Mouse (Mus musculus): ENCODE measurements around the gene Aplp1. TPM values are rescaled to one million over a fixed set of nuclear protein-coding genes. Genes with fewer than 3 reads are reported as not detected.

Aplp1 gene
- total and polyA plus RNA-seq, 3 experiments = 3.2 to 3.6 (median 3.5) TPM

GRCm38 (mm10) chr7:30421175-30421889 is 24.0 kb downstream of the Aplp1 start, which contains the start of gene Nfkbid:
Nfkbid (plus strand) TSS chr7:30421732.
- H3K27ac ChIP-seq = peak within 1 kb of the TSS; percentile 66
- no peaks in the 10 kb centered on the region for H3K36me3 ChIP-seq (ENCODE audit: control insufficient read depth, insufficient read depth, low read length)
- no peaks in the 10 kb centered on the region for H3K27me3 ChIP-seq (ENCODE audit: control insufficient read depth, insufficient read depth, low read length)
- TF ChIP-seq CTCF (IDR thresholded peaks at IDR 0.05) (no peak), POLR2A (IDR thresholded peaks at IDR 0.05; ENCODE audit: insufficient read depth, low read depth, low read length) (no peak), EP300 (IDR thresholded peaks at IDR 0.05; ENCODE audit: insufficient read depth, low read depth, low read length) (no peak)
- peak within 1 kb of the TSS; percentile 64 for H3K4me3 ChIP-seq
- intact Hi-C loops (cut with DNase I) = no loop called here
- DNase-seq = peak; percentile 82 to 83
- peak within 1 kb of the TSS; percentile 7 for H3K9ac ChIP-seq (ENCODE audit: low read depth, low read length)
- H3K4me1 ChIP-seq (ENCODE audit: control insufficient read depth, insufficient read depth, low read length) = peaks cover 2% of the 10 kb centered on the region; the same call in 1 of the 2 replicates
- H3K79me2 ChIP-seq (replicated peaks; ENCODE audit: control insufficient read depth, insufficient read depth, low read length) = no peaks in the 10 kb centered on the region
- 9% methylated on average over 31 of the region's 31 CpGs for WGBS

GRCm38 (mm10) chr7:30420673-30421072 is 24.7 kb downstream of the Aplp1 start:
- no peak for DNase-seq
- Histone ChIP-seq H3K27ac (no peak overlapping the region), H3K4me3 (no peak overlapping the region), H3K79me2 (replicated peaks; ENCODE audit: control insufficient read depth, insufficient read depth, low read length) (no peaks in the 10 kb centered on the region), H3K9ac (ENCODE audit: low read depth, low read length) (no peak overlapping the region), H3K27me3 (ENCODE audit: control insufficient read depth, insufficient read depth, low read length) (no peaks in the 10 kb centered on the region), H3K4me1 (ENCODE audit: control insufficient read depth, insufficient read depth, low read length) (peaks cover 2% of the 10 kb centered on the region; the same call in 1 of the 2 replicates), H3K36me3 (ENCODE audit: control insufficient read depth, insufficient read depth, low read length) (no peaks in the 10 kb centered on the region)
- TF ChIP-seq POLR2A (IDR thresholded peaks at IDR 0.05; ENCODE audit: insufficient read depth, low read depth, low read length) = no peak
- TF ChIP-seq CTCF (IDR thresholded peaks at IDR 0.05) = no peak
- TF ChIP-seq EP300 (IDR thresholded peaks at IDR 0.05; ENCODE audit: insufficient read depth, low read depth, low read length) = no peak
- intact Hi-C loops (cut with DNase I) = no loop called here
- 91% methylated on average over 3 of the region's 3 CpGs for WGBS

DNA sequence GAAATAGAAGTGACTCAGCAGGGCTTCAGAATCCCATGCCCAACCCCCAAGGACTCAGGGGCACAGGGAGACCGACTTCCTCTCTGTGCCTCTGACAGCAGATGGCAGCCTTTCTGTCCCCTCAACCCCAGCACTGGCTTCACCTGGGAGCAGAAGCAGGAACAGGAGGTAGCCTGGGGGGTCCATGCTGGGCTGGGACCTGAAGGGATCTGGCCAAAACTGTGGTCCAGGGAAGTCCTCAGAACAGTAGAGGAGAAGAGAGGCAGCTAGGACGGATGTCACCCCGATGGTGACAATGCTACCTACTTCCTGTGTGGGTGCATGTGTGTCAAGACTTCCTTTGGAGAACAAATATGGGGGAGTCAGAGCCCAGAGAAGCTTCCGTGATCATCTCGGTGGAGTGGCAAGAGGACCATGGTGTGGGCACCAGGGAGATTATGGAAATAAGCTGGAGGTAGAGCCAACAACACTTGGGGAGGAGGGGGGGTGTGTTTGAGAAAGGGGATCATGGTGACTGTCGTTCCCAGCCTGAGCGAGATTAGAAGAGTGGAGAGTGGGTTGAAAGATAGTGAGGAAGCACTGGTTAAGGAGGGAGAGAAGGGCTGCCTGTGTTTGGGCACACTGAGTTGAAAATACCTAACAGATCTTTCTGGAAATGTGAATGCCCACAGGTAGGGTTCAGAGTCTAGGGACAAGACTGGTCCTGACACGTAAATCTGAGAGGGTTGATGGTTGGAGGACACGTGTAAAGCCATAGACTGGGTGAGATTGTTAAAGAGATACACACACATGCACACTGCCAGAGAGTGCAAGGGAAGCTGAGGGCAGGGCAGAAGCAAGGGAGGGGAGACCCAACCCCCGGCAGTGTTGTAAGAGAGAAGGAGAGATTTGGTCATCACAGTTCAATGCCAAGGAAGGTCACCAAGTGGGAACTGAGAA is 25.5 kb downstream of the Aplp1 start, which contains the start of gene Hcst:
TSS of gene Hcst (minus strand) at position 294 of the 939 bp plus-strand sequence.
- peak; percentile 39 to 66 for DNase-seq
- no peak within 1 kb of the TSS; the same call in 1 of the 2 replicates for H3K27ac ChIP-seq
- H3K36me3 ChIP-seq (ENCODE audit: control insufficient read depth, insufficient read depth, low read length) = no peaks in the 10 kb centered on the region

DNA sequence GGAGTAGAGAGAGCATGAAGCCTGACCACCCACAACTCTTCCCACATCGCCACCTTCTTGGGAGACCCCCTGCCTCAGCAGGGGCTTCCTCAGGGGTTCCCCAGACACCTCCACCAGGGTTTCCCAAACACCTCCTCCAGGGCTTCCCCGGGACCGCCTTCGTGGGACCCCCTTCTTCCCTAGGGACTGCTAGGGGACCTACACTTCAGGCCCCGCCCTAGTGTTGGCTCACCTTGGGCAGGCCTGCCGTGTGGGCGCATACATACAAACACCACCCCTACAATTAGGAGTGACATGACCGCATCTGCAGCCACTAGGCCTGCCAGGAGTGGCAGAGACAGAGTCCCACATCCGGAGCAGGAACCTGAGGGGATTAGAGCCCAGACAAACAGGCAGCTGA is 27.5 kb downstream of the Aplp1 start:
- no peak overlapping the region for H3K27ac ChIP-seq
- H3K4me1 ChIP-seq (ENCODE audit: control insufficient read depth, insufficient read depth, low read length) = peaks cover 2% of the 10 kb centered on the region; the same call in 1 of the 2 replicates

More for the DNA sequence above, 25.5 kb downstream of the Aplp1 start, which contains the start of gene Hcst:
- intact Hi-C loops (cut with DNase I) = no loop called here
- 39% methylated on average over 10 of the region's 10 CpGs for WGBS
- peaks cover 2% of the 10 kb centered on the region; the same call in 1 of the 2 replicates for H3K4me1 ChIP-seq (ENCODE audit: control insufficient read depth, insufficient read depth, low read length)
- H3K27me3 ChIP-seq (ENCODE audit: control insufficient read depth, insufficient read depth, low read length) = no peaks in the 10 kb centered on the region
- no peak within 1 kb of the TSS for H3K9ac ChIP-seq (ENCODE audit: low read depth, low read length)
- no peak for TF ChIP-seq CTCF (IDR thresholded peaks at IDR 0.05)
- no peak for TF ChIP-seq EP300 (IDR thresholded peaks at IDR 0.05; ENCODE audit: insufficient read depth, low read depth, low read length)
- no peak for TF ChIP-seq POLR2A (IDR thresholded peaks at IDR 0.05; ENCODE audit: insufficient read depth, low read depth, low read length)
- H3K4me3 ChIP-seq = no peak within 1 kb of the TSS
- H3K79me2 ChIP-seq (replicated peaks; ENCODE audit: control insufficient read depth, insufficient read depth, low read length) = no peaks in the 10 kb centered on the region

DNA sequence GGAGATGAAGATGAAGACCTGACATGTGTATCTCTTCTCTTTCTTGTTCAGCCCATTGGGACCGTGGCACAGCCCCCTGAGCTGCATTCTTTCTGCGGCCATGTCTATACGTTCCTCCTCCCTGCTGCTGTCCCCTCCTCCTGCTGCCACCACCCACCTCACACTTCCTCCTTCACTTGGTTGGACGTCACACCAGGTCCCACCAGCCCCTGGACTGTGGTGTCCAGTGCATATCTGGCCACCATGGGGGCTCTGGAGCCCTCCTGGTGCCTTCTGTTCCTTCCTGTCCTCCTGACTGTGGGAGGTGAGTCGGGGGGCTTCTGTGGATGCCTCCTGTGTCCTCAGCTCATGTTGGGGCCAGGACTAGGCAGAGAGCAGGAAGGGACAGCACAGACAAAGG is 31.7 kb downstream of the Aplp1 start, which contains the start of gene Tyrobp:
TSS of gene Tyrobp (plus strand) at position 165 of the 400 bp plus-strand sequence.
- no peak for TF ChIP-seq CTCF (IDR thresholded peaks at IDR 0.05)
- TF ChIP-seq POLR2A (IDR thresholded peaks at IDR 0.05; ENCODE audit: insufficient read depth, low read depth, low read length) = peak; percentile 49
- Histone ChIP-seq H3K36me3 (ENCODE audit: control insufficient read depth, insufficient read depth, low read length) (no peaks in the 10 kb centered on the region), H3K4me3 (no peak within 1 kb of the TSS), H3K27me3 (ENCODE audit: control insufficient read depth, insufficient read depth, low read length) (no peaks in the 10 kb centered on the region), H3K4me1 (ENCODE audit: control insufficient read depth, insufficient read depth, low read length) (no peaks in the 10 kb centered on the region), H3K9ac (ENCODE audit: low read depth, low read length) (no peak within 1 kb of the TSS), H3K79me2 (replicated peaks; ENCODE audit: control insufficient read depth, insufficient read depth, low read length) (no peaks in the 10 kb centered on the region), H3K27ac (peak within 1 kb of the TSS; percentile 38)
- intact Hi-C loops (cut with DNase I) = no loop called here
- WGBS = 50% methylated on average over 5 of the region's 5 CpGs
- DNase-seq = peak; percentile 40 to 62

More for the DNA sequence above, 27.5 kb downstream of the Aplp1 start:
- Histone ChIP-seq H3K27me3 (ENCODE audit: control insufficient read depth, insufficient read depth, low read length) (no peaks in the 10 kb centered on the region), H3K36me3 (ENCODE audit: control insufficient read depth, insufficient read depth, low read length) (no peaks in the 10 kb centered on the region), H3K79me2 (replicated peaks; ENCODE audit: control insufficient read depth, insufficient read depth, low read length) (no peaks in the 10 kb centered on the region), H3K9ac (ENCODE audit: low read depth, low read length) (no peak overlapping the region), H3K4me3 (no peak overlapping the region)
- intact Hi-C loops (cut with DNase I) = no loop called here
- WGBS = 70% methylated on average over 9 of the region's 9 CpGs
- peak in 1 of 2 experiments; percentile 20 for DNase-seq
- TF ChIP-seq CTCF (IDR thresholded peaks at IDR 0.05) (no peak), POLR2A (IDR thresholded peaks at IDR 0.05; ENCODE audit: insufficient read depth, low read depth, low read length) (no peak), EP300 (IDR thresholded peaks at IDR 0.05; ENCODE audit: insufficient read depth, low read depth, low read length) (no peak)

All from heart, adult 2 months (tissue).